ENCODE assay signal across 26 mouse cellular contexts in the genomic region with DNA sequence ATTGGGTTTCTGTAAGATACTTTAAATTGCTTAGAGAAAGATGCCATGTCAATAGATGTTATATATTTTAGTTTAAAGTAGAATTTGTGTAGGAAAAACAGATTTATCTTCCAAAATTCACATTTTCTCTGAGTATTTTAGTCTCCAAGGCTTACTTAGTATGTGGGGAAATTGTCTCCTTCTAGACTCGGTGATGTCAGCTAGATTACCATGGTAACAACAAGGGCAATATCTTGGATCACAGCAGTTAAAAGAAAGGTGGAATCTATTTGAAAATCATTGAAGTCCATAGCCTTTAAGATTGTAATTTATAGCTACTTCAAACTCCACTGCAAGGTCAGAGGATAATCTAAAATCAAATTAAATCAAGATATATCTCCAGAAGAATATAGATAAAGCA.
A peak's percentile ranks its signal among the peaks of the same experiment; 100 is the strongest.
DNase-seq lines count a peak whose midpoint lies in the region; ATAC-seq and TF ChIP-seq lines count a peak whose summit lies in the region.
"Had no signal": no experiment of that assay in that cellular context is flagged by ENCODE, and none has a peak within 500 bp of the region (broad histone marks: within the 10 kb centered on the region; RNA-seq: fewer than 3 reads in every experiment).

No protein-coding gene starts in this region.

- H3K36me3 ChIP-seq in forebrain, postnatal 0 days (ENCODE audit: insufficient read depth), result no peaks in the 10 kb centered on the region
- no peaks in the 10 kb centered on the region for H3K36me3 ChIP-seq in forebrain, embryonic 11.5 days (ENCODE audit: control insufficient read depth, insufficient read depth, low read length)
- no peaks in the 10 kb centered on the region for H3K36me3 ChIP-seq in midbrain, embryonic 16.5 days (ENCODE audit: control insufficient read depth, insufficient read depth, low read length)
- H3K36me3 ChIP-seq: embryonic facial prominence, embryonic 12.5 days; intestine, embryonic 15.5 days; liver, embryonic 12.5 days had no signal

- DNase-seq in forebrain, postnatal 0 days, result peak; percentile 29
- DNase-seq in forebrain, embryonic 11.5 days (ENCODE audit: low spot score), result no peak
- no peak for DNase-seq in left cerebral cortex, adult 2 months (ENCODE audit: extremely low spot score in 1 of 2, low spot score in 2 of 2)
- no peak for DNase-seq in left cerebral cortex, adult 9 months (ENCODE audit: low spot score in 2 of 2)
- DNase-seq in NIH3T3 (ENCODE audit: low read depth), result peak; percentile 31
- DNase-seq in gastrocnemius, adult 2 months, result no peak
- DNase-seq: adrenal gland, adult 8-10 months; cerebellum, adult 11-12 months; cerebellum, adult 9-11 months; embryo, embryonic 11 days; gastrocnemius, postnatal 14 days; heart, postnatal 14 days; kidney, adult 2 months; kidney, postnatal 36 days; left cerebral cortex, postnatal 4 days; liver, postnatal 0 days; retina, postnatal 1 day; right cerebral cortex, postnatal 14 days had no signal

- H3K27me3 ChIP-seq in forebrain, postnatal 0 days (ENCODE audit: insufficient read depth, low read length), result no peaks in the 10 kb centered on the region
- H3K27me3 ChIP-seq in forebrain, embryonic 11.5 days (ENCODE audit: control insufficient read depth, insufficient read depth, low read length), result no peaks in the 10 kb centered on the region
- H3K27me3 ChIP-seq in midbrain, embryonic 16.5 days (ENCODE audit: control insufficient read depth, insufficient read depth, low read depth, low read length), result no peaks in the 10 kb centered on the region
- H3K27me3 ChIP-seq: embryonic facial prominence, embryonic 12.5 days; forebrain, embryonic 13.5 days; intestine, embryonic 15.5 days; liver, embryonic 12.5 days had no signal

- intact Hi-C loops in left cerebral cortex, adult 2 months (cut with DNase I), result loop anchor here (2.0 kb wide), 1 partner anchor 84 kb away; a partner anchor contains a TSS
- intact Hi-C loops in gastrocnemius, adult 2 months (cut with DNase I), result no loop called here

- H3K27ac ChIP-seq in forebrain, postnatal 0 days (ENCODE audit: low read depth, low read length), result peak overlapping the region; percentile 74; the same call in 1 of the 2 replicates
- no peak overlapping the region for H3K27ac ChIP-seq in forebrain, embryonic 11.5 days (ENCODE audit: low read depth, low read length)
- peak overlapping the region; percentile 87 for H3K27ac ChIP-seq in left cerebral cortex, adult 2 months
- peak overlapping the region; percentile 52 for H3K27ac ChIP-seq in midbrain, embryonic 16.5 days (ENCODE audit: low read length)
- no peak overlapping the region for H3K27ac ChIP-seq in gastrocnemius, adult 2 months
- H3K27ac ChIP-seq: embryonic facial prominence, embryonic 12.5 days; forebrain, embryonic 13.5 days; intestine, embryonic 15.5 days; layer of hippocampus, adult 2 months; liver, embryonic 12.5 days had no signal

- no peak overlapping the region for H3K4me3 ChIP-seq in forebrain, postnatal 0 days (ENCODE audit: low read depth, low read length)
- H3K4me3 ChIP-seq in forebrain, embryonic 11.5 days (ENCODE audit: low read depth, low read length), result no peak overlapping the region
- no peak overlapping the region for H3K4me3 ChIP-seq in left cerebral cortex, adult 2 months
- H3K4me3 ChIP-seq in midbrain, embryonic 16.5 days (ENCODE audit: low read depth, low read length), result no peak overlapping the region
- no peak overlapping the region for H3K4me3 ChIP-seq in gastrocnemius, adult 2 months
- H3K4me3 ChIP-seq: embryonic facial prominence, embryonic 12.5 days; forebrain, embryonic 13.5 days; intestine, embryonic 15.5 days; layer of hippocampus, adult 2 months; liver, embryonic 12.5 days had no signal

- ATAC-seq in forebrain, postnatal 0 days, result peak; percentile 91
- no peak for ATAC-seq in forebrain, embryonic 11.5 days (replicated peaks; ENCODE audit: low FRiP score)
- peak; percentile 87 for ATAC-seq in midbrain, embryonic 16.5 days
- no peak for ATAC-seq in activated CD4-positive, CD25-positive, alpha-beta regulatory T cell, adult 4 months
- ATAC-seq: CD4-positive, CD25-positive, alpha-beta regulatory T cell, adult 4 months; forebrain, embryonic 13.5 days; intestine, embryonic 15.5 days; liver, embryonic 12.5 days; liver, postnatal 0 days had no signal

- H3K9me3 ChIP-seq in forebrain, postnatal 0 days (ENCODE audit: low read length), result no peaks in the 10 kb centered on the region
- H3K9me3 ChIP-seq in forebrain, embryonic 11.5 days (ENCODE audit: control insufficient read depth, low read length), result no peaks in the 10 kb centered on the region
- H3K9me3 ChIP-seq in midbrain, embryonic 16.5 days (replicated peaks; ENCODE audit: control insufficient read depth, low read length, poor library complexity, severe bottlenecking), result no peaks in the 10 kb centered on the region
- H3K9me3 ChIP-seq: embryonic facial prominence, embryonic 12.5 days; forebrain, embryonic 13.5 days; intestine, embryonic 15.5 days; liver, embryonic 12.5 days had no signal

- H3K4me2 ChIP-seq in forebrain, postnatal 0 days (ENCODE audit: low read depth), result no peak overlapping the region
- H3K4me2 ChIP-seq in forebrain, embryonic 11.5 days (ENCODE audit: low read depth, low read length, severe bottlenecking), result no peak overlapping the region
- no peak overlapping the region for H3K4me2 ChIP-seq in midbrain, embryonic 16.5 days (ENCODE audit: low read length)
- H3K4me2 ChIP-seq: embryonic facial prominence, embryonic 12.5 days; forebrain, embryonic 13.5 days; intestine, embryonic 15.5 days; liver, embryonic 12.5 days had no signal

- H3K4me1 ChIP-seq in forebrain, postnatal 0 days (ENCODE audit: insufficient read depth), result no peaks in the 10 kb centered on the region; the same call in 1 of the 2 replicates
- H3K4me1 ChIP-seq in forebrain, embryonic 11.5 days (replicated peaks; ENCODE audit: control insufficient read depth, insufficient read depth, low read length), result no peaks in the 10 kb centered on the region
- peaks cover 4% of the 10 kb centered on the region for H3K4me1 ChIP-seq in midbrain, embryonic 16.5 days (ENCODE audit: control insufficient read depth, insufficient read depth, low read length)
- H3K4me1 ChIP-seq: embryonic facial prominence, embryonic 12.5 days; forebrain, embryonic 13.5 days; intestine, embryonic 15.5 days; liver, embryonic 12.5 days had no signal

- no peak for TF ChIP-seq CTCF in forebrain, postnatal 0 days (IDR thresholded peaks at IDR 0.05; ENCODE audit: low read depth)
- TF ChIP-seq CTCF in left cerebral cortex, adult 2 months (IDR thresholded peaks at IDR 0.05), result no peak
- TF ChIP-seq CTCF in gastrocnemius, adult 2 months (IDR thresholded peaks at IDR 0.05), result no peak

- no peak overlapping the region for H3K9ac ChIP-seq in forebrain, postnatal 0 days
- H3K9ac ChIP-seq in forebrain, embryonic 11.5 days (ENCODE audit: low read length), result no peak overlapping the region
- H3K9ac ChIP-seq in midbrain, embryonic 16.5 days (ENCODE audit: low read depth, low read length), result no peak overlapping the region
- H3K9ac ChIP-seq: embryonic facial prominence, embryonic 12.5 days; forebrain, embryonic 13.5 days; intestine, embryonic 15.5 days; liver, embryonic 12.5 days; liver, postnatal 0 days had no signal

- 33% methylated on average over 1 of the region's 1 CpGs for WGBS in forebrain, postnatal 0 days
- WGBS in forebrain, embryonic 11.5 days, result 63% methylated on average over 1 of the region's 1 CpGs
- 14% methylated on average over 1 of the region's 1 CpGs for whole genome bisulfite sequencing in midbrain, embryonic 16.5 days

Comparison
In these comparisons a context has a peak if more than half of its experiments do, and no peak if none do; other contexts are left out.
1. ATAC-seq: peak in forebrain, postnatal 0 days (single experiment) and midbrain, embryonic 16.5 days (single experiment); none in forebrain, embryonic 11.5 days (single experiment) and activated CD4-positive, CD25-positive, alpha-beta regulatory T cell, adult 4 months (single experiment).
2. DNase-seq: peak in forebrain, postnatal 0 days (single experiment) and NIH3T3 (single experiment); none in forebrain, embryonic 11.5 days (single experiment), left cerebral cortex, adult 2 months (0 of 2), left cerebral cortex, adult 9 months (0 of 2) and gastrocnemius, adult 2 months (single experiment).
3. H3K27ac ChIP-seq: peak in forebrain, postnatal 0 days (single experiment), left cerebral cortex, adult 2 months (single experiment) and midbrain, embryonic 16.5 days (single experiment); none in forebrain, embryonic 11.5 days (single experiment) and gastrocnemius, adult 2 months (single experiment).